Mouse (Mus musculus) neural tube, embryonic 15.5 days (tissue): Measurements from ENCODE around the gene Smlr1. TPM values are rescaled to one million over a fixed set of nuclear protein-coding genes. Genes with fewer than 3 reads are reported as not detected.

Source experiments
- ATAC-seq: fragments of 200-750 bp; cut with Nextera tagmentation; 2 replicates; pipeline ENCODE4 v1.8.0; 2017; ENCODE audit warnings: mild to moderate bottlenecking, moderate TSS enrichment, moderate library complexity; ENCODE audit not compliant: low FRiP score
- H3K27ac ChIP-seq: fragments of 300-500 bp; sonication (generic); replicated peaks from 2 replicates; pipeline ENCODE4 v1.5.1; 2015; ENCODE audit warnings: mild to moderate bottlenecking, inconsistent platforms
- H3K27me3 ChIP-seq: fragments of 300-500 bp; sonication (generic); replicated peaks from 2 replicates; pipeline ENCODE4 v1.6.1; 2015; ENCODE audit warnings: inconsistent platforms
- H3K36me3 ChIP-seq: fragments of 300-500 bp; sonication (generic); 2 replicates; pipeline ENCODE4 v1.6.1; 2015; ENCODE audit warnings: inconsistent platforms
- H3K4me1 ChIP-seq: fragments of 300-500 bp; sonication (generic); 2 replicates; pipeline ENCODE4 v1.6.1; 2015; ENCODE audit warnings: inconsistent platforms
- H3K4me2 ChIP-seq: fragments of 300-500 bp; sonication (generic); 2 replicates; pipeline ENCODE4 v1.6.1; 2015; ENCODE audit warnings: inconsistent platforms, mild to moderate bottlenecking, moderate library complexity
- H3K4me3 ChIP-seq: fragments of 300-500 bp; sonication (generic); replicated peaks from 2 replicates; pipeline ENCODE4 v1.5.1; 2015; ENCODE audit warnings: mild to moderate bottlenecking, inconsistent platforms
- H3K9ac ChIP-seq: fragments of 300-500 bp; sonication (generic); replicated peaks from 2 replicates; pipeline ENCODE4 v1.6.1; 2015; ENCODE audit warnings: mild to moderate bottlenecking, inconsistent platforms
- H3K9me3 ChIP-seq: fragments of 300-500 bp; sonication (generic); replicated peaks from 2 replicates; pipeline ENCODE4 v1.6.1; 2016; ENCODE audit warnings: inconsistent platforms
- WGBS: fragments of 180-500 bp; shearing (Covaris S2); methylation state at CpG from one replicate; pipeline ENCODE4 v1.1.7; 2015; ENCODE audit warnings: mixed read lengths; 5-methylcytosine and 5-hydroxymethylcytosine counted together
- polyA plus RNA-seq: library from polyadenylated mRNA; unstranded; fragments of >200 nt; fragmentation: Nextera tagmentation; extraction: Ambion mirVana; gene quantifications from 2 replicates; pipeline ENCODE4 v1.2.1, GENCODE M21; 2015

The Smlr1 gene
- polyA plus RNA-seq, 1 experiment from 2014 or later: not detected

DNA sequence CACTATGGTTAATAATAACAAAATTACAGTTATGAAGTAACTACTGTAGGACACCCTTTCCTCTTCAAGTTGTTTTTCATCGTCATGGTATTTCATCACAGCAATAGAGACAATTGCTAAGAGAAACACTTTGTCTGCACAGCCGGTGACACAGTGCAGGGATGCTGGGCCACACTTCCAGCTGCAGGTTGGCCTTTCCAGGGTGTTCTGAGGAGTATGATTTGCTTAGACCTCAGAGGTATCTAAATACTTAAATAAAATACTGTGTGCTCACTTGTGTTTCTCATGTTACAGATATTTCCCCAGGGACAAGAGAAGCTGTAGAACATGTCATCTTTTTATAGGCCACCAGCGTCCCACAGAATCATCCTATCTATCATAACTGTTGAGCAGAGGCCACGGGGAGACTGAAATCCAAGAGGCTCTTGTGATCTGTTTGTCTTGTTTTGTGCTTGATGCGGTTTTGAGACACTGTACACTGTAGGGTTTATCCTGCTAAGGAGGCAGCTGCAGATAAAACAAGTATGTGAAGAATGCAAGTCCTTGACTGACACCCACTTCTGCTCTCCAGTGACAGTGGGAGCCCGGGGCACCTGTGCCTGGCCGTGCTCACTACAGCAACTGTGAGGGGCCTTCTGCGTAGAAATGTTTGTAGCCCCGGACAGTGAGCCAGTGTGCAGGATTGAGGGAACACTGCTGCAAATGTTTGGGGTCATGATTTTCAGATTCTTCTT lies 2.4 kb downstream of the Smlr1 start:
- no peak overlapping the region for H3K9ac ChIP-seq
- no peak overlapping the region for H3K4me2 ChIP-seq
- no peaks in the 10 kb centered on the region for H3K27me3 ChIP-seq
- WGBS: 80% methylated on average over 9 of the region's 9 CpGs
- no peak overlapping the region for H3K4me3 ChIP-seq
- no peaks in the 10 kb centered on the region for H3K9me3 ChIP-seq
- H3K27ac ChIP-seq: no peak overlapping the region
- no peaks in the 10 kb centered on the region for H3K36me3 ChIP-seq
- ATAC-seq: no peak
- 0 out of 2 replicates have a peak, but pooled peaks cover 6% of the 10 kb centered on the region for H3K4me1 ChIP-seq

- Histone ChIP-seq H3K27ac (no peak overlapping the region), H3K27me3 (no peaks in the 10 kb centered on the region), H3K9ac (no peak overlapping the region), H3K9me3 (no peaks in the 10 kb centered on the region), H3K4me3 (no peak overlapping the region), H3K36me3 (no peaks in the 10 kb centered on the region), H3K4me1 (0 out of 2 replicates have a peak, but pooled peaks cover 6% of the 10 kb centered on the region), H3K4me2 (no peak overlapping the region)
- WGBS: 69% methylated on average over 2 of the region's 2 CpGs
- ATAC-seq: no peak
Measured at GRCm38 (mm10) chr10:25533105-25533504, 3.0 kb downstream of the Smlr1 start.

DNA sequence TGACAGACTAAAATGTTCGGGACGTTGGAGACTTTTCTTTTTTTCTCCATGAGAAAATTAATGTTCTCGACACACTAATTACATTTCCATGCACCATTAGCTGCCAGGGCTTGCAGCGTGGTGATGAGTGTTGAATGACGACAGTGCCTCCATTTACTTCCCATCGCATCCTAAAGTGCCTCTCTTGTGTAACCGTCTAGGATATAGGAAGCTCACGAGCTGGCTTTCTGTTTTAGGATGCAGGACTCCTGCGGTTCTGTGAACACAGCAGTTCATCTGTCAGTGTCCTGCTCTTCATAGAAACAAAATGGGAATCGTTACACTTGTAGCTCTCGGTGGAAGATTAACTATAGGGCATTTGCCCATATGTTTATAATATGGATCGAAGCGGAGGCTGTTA lies 4.7 kb downstream of the Smlr1 start:
- Histone ChIP-seq H3K27me3 (no peaks in the 10 kb centered on the region), H3K4me3 (no peak overlapping the region), H3K4me2 (no peak overlapping the region), H3K9ac (no peak overlapping the region), H3K27ac (no peak overlapping the region), H3K36me3 (no peaks in the 10 kb centered on the region), H3K4me1 (0 out of 2 replicates have a peak, but pooled peaks cover 6% of the 10 kb centered on the region), H3K9me3 (no peaks in the 10 kb centered on the region)
- 32% methylated on average over 13 of the region's 13 CpGs for WGBS
- ATAC-seq: no peak

DNA sequence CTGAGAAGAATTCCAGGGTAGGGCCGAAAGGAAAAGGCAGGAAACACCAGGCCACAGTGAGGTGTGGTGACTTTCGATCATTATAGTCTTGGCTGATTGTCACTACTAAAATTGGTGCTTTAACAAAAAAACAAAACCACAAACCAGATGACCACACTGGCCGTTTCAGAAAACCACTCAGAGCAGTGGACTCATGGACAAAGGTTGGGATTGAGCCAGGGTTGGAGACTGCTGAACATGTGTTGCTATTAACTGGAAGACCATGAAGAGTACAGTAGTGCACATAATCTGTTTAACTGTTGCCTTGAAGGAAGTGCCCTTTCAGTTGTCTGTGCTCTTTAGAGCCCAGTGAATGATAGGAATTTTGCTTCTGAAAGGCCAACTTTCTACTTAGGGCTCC lies 8.9 kb downstream of the Smlr1 start:
- no peak for ATAC-seq
- no peaks in the 10 kb centered on the region for H3K36me3 ChIP-seq
- 0 out of 2 replicates have a peak, but pooled peaks cover 6% of the 10 kb centered on the region for H3K4me1 ChIP-seq
- H3K27ac ChIP-seq: no peak overlapping the region
- H3K27me3 ChIP-seq: no peaks in the 10 kb centered on the region
- 78% methylated on average over 3 of the region's 3 CpGs for WGBS
- no peak overlapping the region for H3K9ac ChIP-seq
- H3K4me2 ChIP-seq: no peak overlapping the region
- no peak overlapping the region for H3K4me3 ChIP-seq
- H3K9me3 ChIP-seq: no peaks in the 10 kb centered on the region

DNA sequence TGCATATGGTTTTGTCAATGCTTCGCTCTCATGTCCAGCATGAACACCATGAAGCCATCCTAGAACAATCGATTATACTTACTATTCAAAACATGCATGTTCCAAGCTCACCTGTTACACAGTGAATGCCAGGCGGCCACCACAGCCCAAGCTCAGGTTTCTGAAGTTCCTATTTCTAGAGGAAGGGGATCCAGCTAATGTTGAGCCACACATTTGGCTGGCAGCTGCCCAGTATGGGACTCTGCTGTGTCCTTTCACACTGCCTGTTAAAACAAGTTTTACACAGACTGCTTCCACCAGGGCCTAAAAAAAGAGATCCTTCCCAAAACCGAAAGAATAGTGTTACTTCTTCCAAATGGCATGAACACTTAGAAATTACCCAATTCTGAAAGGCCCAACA lies 9.4 kb downstream of the Smlr1 start:
- no peak overlapping the region for H3K4me3 ChIP-seq
- 95% methylated on average over 4 of the region's 4 CpGs for WGBS
- no peaks in the 10 kb centered on the region for H3K27me3 ChIP-seq
- no peaks in the 10 kb centered on the region for H3K9me3 ChIP-seq
- no peak overlapping the region for H3K4me2 ChIP-seq
- no peak for ATAC-seq
- H3K36me3 ChIP-seq: no peaks in the 10 kb centered on the region
- H3K9ac ChIP-seq: no peak overlapping the region
- 0 out of 2 replicates have a peak, but pooled peaks cover 4% of the 10 kb centered on the region for H3K4me1 ChIP-seq
- H3K27ac ChIP-seq: no peak overlapping the region

DNA sequence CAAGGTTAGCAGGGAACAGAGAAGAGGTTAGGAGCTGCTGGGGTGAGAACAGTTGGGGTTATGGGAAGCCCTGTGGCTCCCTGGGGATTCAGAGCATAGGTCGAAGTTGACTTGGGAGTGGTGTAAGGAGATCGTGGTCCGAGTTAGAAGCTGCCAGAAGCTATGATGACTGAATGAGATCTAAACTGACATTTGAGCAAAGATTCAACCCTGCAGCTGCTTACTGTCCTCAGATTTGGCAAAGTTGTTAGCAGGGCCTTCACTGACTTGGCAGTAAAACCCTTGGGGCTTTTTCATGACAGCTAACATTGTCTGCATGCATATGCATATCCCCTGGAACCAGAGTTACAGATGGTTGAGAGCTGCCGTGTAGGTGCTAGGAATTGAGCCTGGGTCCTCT lies 9.9 kb downstream of the Smlr1 start:
- Histone ChIP-seq H3K4me1 (no peaks in the 10 kb centered on the region), H3K9me3 (no peaks in the 10 kb centered on the region), H3K4me3 (no peak overlapping the region), H3K4me2 (no peak overlapping the region), H3K9ac (no peak overlapping the region), H3K27me3 (no peaks in the 10 kb centered on the region), H3K27ac (no peak overlapping the region), H3K36me3 (no peaks in the 10 kb centered on the region)
- ATAC-seq: no peak
- WGBS: 94% methylated on average over 4 of the region's 4 CpGs

DNA sequence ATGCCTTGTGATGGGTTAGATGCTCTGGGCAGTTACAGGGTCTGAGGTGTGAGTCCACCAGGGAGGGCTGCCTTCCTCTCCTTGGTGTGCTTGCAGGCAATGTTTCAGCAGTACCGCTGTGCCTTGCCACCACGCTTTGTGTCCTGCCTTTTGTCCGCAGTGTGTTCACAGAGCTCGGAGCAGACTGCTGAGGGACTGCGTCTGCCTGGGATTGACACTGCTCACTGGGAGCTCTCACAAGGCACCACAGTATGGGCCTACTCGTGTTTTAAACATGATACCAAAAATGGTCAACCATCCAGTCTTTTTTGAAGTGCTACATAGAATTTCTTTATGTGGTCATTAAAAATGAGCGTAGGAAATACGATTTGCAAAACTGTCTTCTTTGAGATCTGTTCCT lies 12.3 kb downstream of the Smlr1 start:
- no peak overlapping the region for H3K9ac ChIP-seq
- ATAC-seq: no peak
- H3K4me2 ChIP-seq: no peak overlapping the region
- whole genome bisulfite sequencing: 81% methylated on average over 8 of the region's 8 CpGs
- no peaks in the 10 kb centered on the region for H3K9me3 ChIP-seq
- no peaks in the 10 kb centered on the region for H3K27me3 ChIP-seq
- H3K36me3 ChIP-seq: no peaks in the 10 kb centered on the region
- no peaks in the 10 kb centered on the region for H3K4me1 ChIP-seq
- no peak overlapping the region for H3K4me3 ChIP-seq
- no peak overlapping the region for H3K27ac ChIP-seq

- ATAC-seq: no peak
- H3K9ac ChIP-seq: no peak overlapping the region
- H3K4me1 ChIP-seq: no peaks in the 10 kb centered on the region
- 88% methylated on average over 5 of the region's 5 CpGs for WGBS
- no peaks in the 10 kb centered on the region; the same call in 1 of the 2 replicates for H3K36me3 ChIP-seq
- no peak overlapping the region for H3K4me3 ChIP-seq
- H3K9me3 ChIP-seq: no peaks in the 10 kb centered on the region
- H3K4me2 ChIP-seq: no peak overlapping the region
- no peak overlapping the region for H3K27ac ChIP-seq
- H3K27me3 ChIP-seq: no peaks in the 10 kb centered on the region
Measured at GRCm38 (mm10) chr10:25520428-25520827, 15.6 kb downstream of the Smlr1 start.

- no peaks in the 10 kb centered on the region for H3K9me3 ChIP-seq
- ATAC-seq: no peak
- no peaks in the 10 kb centered on the region; the same call in 1 of the 2 replicates for H3K36me3 ChIP-seq
- H3K4me3 ChIP-seq: no peak overlapping the region
- no peaks in the 10 kb centered on the region for H3K27me3 ChIP-seq
- H3K4me2 ChIP-seq: no peak overlapping the region
- no peaks in the 10 kb centered on the region for H3K4me1 ChIP-seq
- WGBS: 70% methylated on average over 3 of the region's 3 CpGs
- H3K9ac ChIP-seq: no peak overlapping the region
- no peak overlapping the region for H3K27ac ChIP-seq
Measured at GRCm38 (mm10) chr10:25519954-25520353, 16.1 kb downstream of the Smlr1 start.

GRCm38 (mm10) chr10:25513821-25514220 lies 22.2 kb downstream of the Smlr1 start:
- H3K27me3 ChIP-seq: no peaks in the 10 kb centered on the region
- H3K27ac ChIP-seq: no peak overlapping the region
- no peak overlapping the region for H3K4me3 ChIP-seq
- WGBS: 74% methylated on average over 1 of the region's 1 CpGs
- no peaks in the 10 kb centered on the region for H3K4me1 ChIP-seq
- ATAC-seq: no peak
- no peaks in the 10 kb centered on the region; the same call in 1 of the 2 replicates for H3K36me3 ChIP-seq
- no peak overlapping the region for H3K9ac ChIP-seq
- no peak overlapping the region for H3K4me2 ChIP-seq
- H3K9me3 ChIP-seq: no peaks in the 10 kb centered on the region

GRCm38 (mm10) chr10:25503250-25503649 lies 32.8 kb downstream of the Smlr1 start:
- Histone ChIP-seq H3K4me3 (no peak overlapping the region), H3K9me3 (no peaks in the 10 kb centered on the region), H3K4me1 (no peaks in the 10 kb centered on the region), H3K27me3 (no peaks in the 10 kb centered on the region), H3K4me2 (no peak overlapping the region), H3K36me3 (no peaks in the 10 kb centered on the region), H3K27ac (no peak overlapping the region), H3K9ac (no peak overlapping the region)
- 88% methylated on average over 5 of the region's 5 CpGs for WGBS
- ATAC-seq: no peak

- WGBS: 48% methylated on average over 10 of the region's 10 CpGs
- no peak overlapping the region for H3K27ac ChIP-seq
Measured at GRCm38 (mm10) chr10:25499323-25500071, 36.6 kb downstream of the Smlr1 start.

More at GRCm38 (mm10) chr10:25499323-25500071, 36.6 kb downstream of the Smlr1 start:
- Histone ChIP-seq H3K9me3 (no peaks in the 10 kb centered on the region), H3K4me2 (no peak overlapping the region), H3K4me1 (no peaks in the 10 kb centered on the region), H3K4me3 (no peak overlapping the region), H3K36me3 (no peaks in the 10 kb centered on the region), H3K27me3 (no peaks in the 10 kb centered on the region), H3K9ac (no peak overlapping the region)
- ATAC-seq: no peak
